ENCODE assay signal across 10 mouse cellular contexts in genomic region chr5:105557346-105557745, GRCm38 (mm10).
"Had no signal": no experiment of that assay in that cellular context is flagged by ENCODE, and none has a peak within 500 bp of the region (broad histone marks: within the 10 kb centered on the region; RNA-seq: fewer than 3 reads in every experiment).

No protein-coding gene starts in this region.

- H3K9ac ChIP-seq: limb, embryonic 15.5 days; liver, embryonic 12.5 days; lung, embryonic 14.5 days; midbrain, embryonic 12.5 days had no signal

- H3K4me3 ChIP-seq: limb, embryonic 15.5 days; liver, embryonic 12.5 days; midbrain, embryonic 12.5 days had no signal

- H3K27ac ChIP-seq: limb, embryonic 15.5 days; liver, embryonic 12.5 days; midbrain, embryonic 12.5 days; stomach, postnatal 0 days had no signal

- H3K27me3 ChIP-seq: limb, embryonic 15.5 days; liver, embryonic 12.5 days; midbrain, embryonic 12.5 days had no signal

- H3K36me3 ChIP-seq: limb, embryonic 15.5 days; midbrain, embryonic 12.5 days had no signal

- H3K4me2 ChIP-seq: limb, embryonic 15.5 days; liver, embryonic 12.5 days; lung, embryonic 14.5 days; midbrain, embryonic 12.5 days had no signal

- H3K4me1 ChIP-seq: limb, embryonic 15.5 days; midbrain, embryonic 12.5 days had no signal

- DNase-seq: kidney, adult 8-10 months; kidney, postnatal 36 days; lung, embryonic 14.5 days; lung, postnatal 10 days; lung, postnatal 4 days; thymus, postnatal 4 days had no signal

- H3K9me3 ChIP-seq: limb, embryonic 15.5 days; liver, embryonic 12.5 days; midbrain, embryonic 12.5 days had no signal

- ATAC-seq: liver, embryonic 12.5 days had no signal
